Mouse (Mus musculus): ENCODE data around the gene Rai1. TPM values are rescaled to one million over a fixed set of nuclear protein-coding genes. Genes with fewer than 3 reads are reported as not detected.

The Rai1 gene
- polyA plus RNA-seq, 1 experiment = 5.2 TPM

GRCm38 (mm10) chr11:60067646-60068045, 37.2 kb upstream of the Rai1 start:
- no peaks in the 10 kb centered on the region for H3K36me3 ChIP-seq (ENCODE audit: control insufficient read depth, insufficient read depth, low read length)
- no peaks in the 10 kb centered on the region for H3K27me3 ChIP-seq (ENCODE audit: control insufficient read depth, insufficient read depth, low read length)
- H3K27ac ChIP-seq (ENCODE audit: control insufficient read depth, insufficient read depth, low read depth, low read length) = no peak overlapping the region
- H3K4me3 ChIP-seq (ENCODE audit: control insufficient read depth, low read depth, low read length) = no peak overlapping the region
- no peaks in the 10 kb centered on the region for H3K4me1 ChIP-seq (ENCODE audit: control insufficient read depth, insufficient read depth, low read length)
- TF ChIP-seq CTCF (IDR thresholded peaks at IDR 0.05; ENCODE audit: control insufficient read depth, insufficient read depth, insufficient replicate concordance, low read depth, low read length) = no peak
- TF ChIP-seq POLR2A (IDR thresholded peaks at IDR 0.05; ENCODE audit: control insufficient read depth, low read depth, low read length) = no peak

GRCm38 (mm10) chr11:60068631-60069030, 36.2 kb upstream of the Rai1 start:
- Histone ChIP-seq H3K27ac (ENCODE audit: control insufficient read depth, insufficient read depth, low read depth, low read length) (no peak overlapping the region), H3K36me3 (ENCODE audit: control insufficient read depth, insufficient read depth, low read length) (no peaks in the 10 kb centered on the region), H3K4me3 (ENCODE audit: control insufficient read depth, low read depth, low read length) (no peak overlapping the region), H3K27me3 (ENCODE audit: control insufficient read depth, insufficient read depth, low read length) (no peaks in the 10 kb centered on the region), H3K4me1 (ENCODE audit: control insufficient read depth, insufficient read depth, low read length) (no peaks in the 10 kb centered on the region)
- TF ChIP-seq CTCF (IDR thresholded peaks at IDR 0.05; ENCODE audit: control insufficient read depth, insufficient read depth, insufficient replicate concordance, low read depth, low read length) (no peak), POLR2A (IDR thresholded peaks at IDR 0.05; ENCODE audit: control insufficient read depth, low read depth, low read length) (no peak)

GRCm38 (mm10) chr11:60070599-60070998, 34.2 kb upstream of the Rai1 start:
- H3K27me3 ChIP-seq (ENCODE audit: control insufficient read depth, insufficient read depth, low read length) = no peaks in the 10 kb centered on the region
- no peak overlapping the region for H3K4me3 ChIP-seq (ENCODE audit: control insufficient read depth, low read depth, low read length)
- H3K36me3 ChIP-seq (ENCODE audit: control insufficient read depth, insufficient read depth, low read length) = no peaks in the 10 kb centered on the region
- H3K27ac ChIP-seq (ENCODE audit: control insufficient read depth, insufficient read depth, low read depth, low read length) = no peak overlapping the region
- TF ChIP-seq CTCF (IDR thresholded peaks at IDR 0.05; ENCODE audit: control insufficient read depth, insufficient read depth, insufficient replicate concordance, low read depth, low read length) = peak; percentile 65; the same call in 1 of the 2 replicates
- no peak for TF ChIP-seq POLR2A (IDR thresholded peaks at IDR 0.05; ENCODE audit: control insufficient read depth, low read depth, low read length)
- no peaks in the 10 kb centered on the region for H3K4me1 ChIP-seq (ENCODE audit: control insufficient read depth, insufficient read depth, low read length)

- Histone ChIP-seq H3K27ac (ENCODE audit: control insufficient read depth, insufficient read depth, low read depth, low read length) (no peak overlapping the region), H3K4me3 (ENCODE audit: control insufficient read depth, low read depth, low read length) (no peak overlapping the region), H3K36me3 (ENCODE audit: control insufficient read depth, insufficient read depth, low read length) (no peaks in the 10 kb centered on the region)
Measured at GRCm38 (mm10) chr11:60071221-60071620, 33.6 kb upstream of the Rai1 start.

GRCm38 (mm10) chr11:60073121-60073520, 31.7 kb upstream of the Rai1 start:
- Histone ChIP-seq H3K4me3 (ENCODE audit: control insufficient read depth, low read depth, low read length) (no peak overlapping the region), H3K27ac (ENCODE audit: control insufficient read depth, insufficient read depth, low read depth, low read length) (no peak overlapping the region), H3K36me3 (ENCODE audit: control insufficient read depth, insufficient read depth, low read length) (no peaks in the 10 kb centered on the region), H3K27me3 (ENCODE audit: control insufficient read depth, insufficient read depth, low read length) (no peaks in the 10 kb centered on the region), H3K4me1 (ENCODE audit: control insufficient read depth, insufficient read depth, low read length) (no peaks in the 10 kb centered on the region)
- TF ChIP-seq CTCF (IDR thresholded peaks at IDR 0.05; ENCODE audit: control insufficient read depth, insufficient read depth, insufficient replicate concordance, low read depth, low read length) (no peak), POLR2A (IDR thresholded peaks at IDR 0.05; ENCODE audit: control insufficient read depth, low read depth, low read length) (no peak)

More at GRCm38 (mm10) chr11:60071221-60071620, 33.6 kb upstream of the Rai1 start:
- TF ChIP-seq CTCF (IDR thresholded peaks at IDR 0.05; ENCODE audit: control insufficient read depth, insufficient read depth, insufficient replicate concordance, low read depth, low read length) = no peak
- no peak for TF ChIP-seq POLR2A (IDR thresholded peaks at IDR 0.05; ENCODE audit: control insufficient read depth, low read depth, low read length)
- H3K4me1 ChIP-seq (ENCODE audit: control insufficient read depth, insufficient read depth, low read length) = no peaks in the 10 kb centered on the region
- H3K27me3 ChIP-seq (ENCODE audit: control insufficient read depth, insufficient read depth, low read length) = no peaks in the 10 kb centered on the region

GRCm38 (mm10) chr11:60073936-60074502, 30.8 kb upstream of the Rai1 start:
- H3K27ac ChIP-seq (ENCODE audit: control insufficient read depth, insufficient read depth, low read depth, low read length) = no peak overlapping the region

GRCm38 (mm10) chr11:60076183-60076582, 28.6 kb upstream of the Rai1 start:
- Histone ChIP-seq H3K36me3 (ENCODE audit: control insufficient read depth, insufficient read depth, low read length) (no peaks in the 10 kb centered on the region), H3K4me3 (ENCODE audit: control insufficient read depth, low read depth, low read length) (no peak overlapping the region), H3K27me3 (ENCODE audit: control insufficient read depth, insufficient read depth, low read length) (no peaks in the 10 kb centered on the region), H3K4me1 (ENCODE audit: control insufficient read depth, insufficient read depth, low read length) (no peaks in the 10 kb centered on the region), H3K27ac (ENCODE audit: control insufficient read depth, insufficient read depth, low read depth, low read length) (no peak overlapping the region)
- no peak for TF ChIP-seq POLR2A (IDR thresholded peaks at IDR 0.05; ENCODE audit: control insufficient read depth, low read depth, low read length)
- no peak for TF ChIP-seq CTCF (IDR thresholded peaks at IDR 0.05; ENCODE audit: control insufficient read depth, insufficient read depth, insufficient replicate concordance, low read depth, low read length)

More at GRCm38 (mm10) chr11:60073936-60074502, 30.8 kb upstream of the Rai1 start:
- no peaks in the 10 kb centered on the region for H3K36me3 ChIP-seq (ENCODE audit: control insufficient read depth, insufficient read depth, low read length)
- TF ChIP-seq POLR2A (IDR thresholded peaks at IDR 0.05; ENCODE audit: control insufficient read depth, low read depth, low read length) (no peak), CTCF (IDR thresholded peaks at IDR 0.05; ENCODE audit: control insufficient read depth, insufficient read depth, insufficient replicate concordance, low read depth, low read length) (no peak)
- H3K4me1 ChIP-seq (ENCODE audit: control insufficient read depth, insufficient read depth, low read length) = no peaks in the 10 kb centered on the region
- no peak overlapping the region for H3K4me3 ChIP-seq (ENCODE audit: control insufficient read depth, low read depth, low read length)
- H3K27me3 ChIP-seq (ENCODE audit: control insufficient read depth, insufficient read depth, low read length) = no peaks in the 10 kb centered on the region
